Mouse (Mus musculus) bone marrow, adult 2 months (tissue): ENCODE data around the gene Ak2.

ENCODE experiments used
- CTCF ChIP-seq: fragments of 200-500 bp; IDR thresholded peaks from 2 replicates; pipeline ENCODE4 v1.5.1; 2011; ENCODE audit warnings: low read length, control low read depth; ENCODE audit not compliant: control insufficient read depth, insufficient read depth
- POLR2A ChIP-seq: fragments of 200-500 bp; IDR thresholded peaks from 2 replicates; pipeline ENCODE4 v1.6.1; 2011; ENCODE audit warnings: low read depth, mild to moderate bottlenecking, control low read depth, low read length, borderline replicate concordance; ENCODE audit not compliant: control insufficient read depth

DNA sequence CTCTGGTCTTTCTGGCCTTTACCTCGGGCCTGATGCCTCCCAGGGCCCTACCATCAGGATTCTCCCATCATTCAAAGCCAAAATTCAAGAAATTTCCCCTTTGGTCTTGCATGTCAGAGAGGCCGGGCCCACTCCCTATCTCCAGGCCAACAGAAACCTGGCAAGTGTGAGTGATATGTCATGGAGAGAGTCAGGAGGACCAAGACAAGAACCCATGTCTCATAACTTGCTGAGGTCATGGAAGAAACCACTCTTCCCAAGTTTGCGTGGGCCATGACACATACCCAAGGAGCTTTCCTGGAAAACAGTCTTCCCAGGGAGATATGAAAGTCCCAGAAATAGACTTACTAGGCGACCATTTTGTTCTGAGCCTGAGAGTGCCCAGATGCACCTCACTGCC lies 30.1 kb downstream of the Ak2 start:
- TF ChIP-seq CTCF (no peak), POLR2A (no peak)
